Mouse (Mus musculus) lung, postnatal 0 days (tissue): ENCODE data around the gene Apoa2.

Experiments used
- CTCF ChIP-seq: IDR thresholded peaks from 2 replicates; pipeline ENCODE4 v1.5.1; 2016; ENCODE audit warnings: antibody characterized with exemption, mild to moderate bottlenecking
- EP300 ChIP-seq: IDR thresholded peaks from 2 replicates; pipeline ENCODE4 v1.6.1; 2016; ENCODE audit warnings: antibody characterized with exemption, mild to moderate bottlenecking, control low read depth

- TF ChIP-seq CTCF (no peak), EP300 (no peak)
Measured at GRCm38 (mm10) chr1:171183620-171184019, 41.2 kb upstream of the Apoa2 start.
